Mouse (Mus musculus): ENCODE measurements around the gene Cpb2. TPM values are rescaled to one million over a fixed set of nuclear protein-coding genes. Genes with fewer than 3 reads are reported as not detected.

Gene Cpb2
- polyA plus RNA-seq, 1 experiment from 2014 or later: 44.2 TPM

DNA sequence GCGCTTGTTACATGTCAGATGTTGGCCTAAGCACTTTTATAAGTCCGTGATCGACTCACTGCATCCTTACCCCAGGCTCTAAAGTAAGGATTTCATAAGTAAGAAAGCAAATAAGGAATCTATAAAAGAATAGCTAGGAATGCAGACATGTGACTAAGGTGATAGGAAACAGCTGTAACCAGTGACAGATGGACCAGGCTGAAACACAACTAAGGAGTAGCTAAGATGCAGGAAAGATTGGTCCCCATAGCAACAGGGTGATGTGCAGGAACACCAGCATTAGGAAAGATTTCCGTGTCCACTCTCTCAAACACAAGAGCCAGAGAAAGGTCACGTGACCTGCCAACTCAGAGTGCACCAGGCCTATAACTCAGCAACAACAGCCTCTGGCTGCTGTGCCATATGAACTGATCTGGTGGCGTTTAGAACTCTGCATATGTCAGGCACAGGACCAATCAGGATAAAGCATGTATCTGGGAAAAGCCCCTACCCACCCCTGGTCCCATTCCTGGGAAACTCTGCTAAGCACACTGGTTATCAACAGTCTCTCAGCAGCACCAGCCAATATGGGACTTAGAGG is 33.4 kb upstream of the Cpb2 start:
- H3K4me3 ChIP-seq (ENCODE audit: low read depth, low read length): no peak overlapping the region
- no peak for ATAC-seq (replicated peaks; ENCODE audit: low FRiP score)
- H3K9me3 ChIP-seq (ENCODE audit: control insufficient read depth, low read length): no peaks in the 10 kb centered on the region
- H3K4me1 ChIP-seq (replicated peaks; ENCODE audit: control insufficient read depth, insufficient read depth, low read length): no peaks in the 10 kb centered on the region
- no peak overlapping the region for H3K27ac ChIP-seq (ENCODE audit: low read depth, low read length)
- H3K9ac ChIP-seq (ENCODE audit: low read depth, low read length): no peak overlapping the region
- no peak overlapping the region for H3K4me2 ChIP-seq
- H3K27me3 ChIP-seq (replicated peaks; ENCODE audit: control insufficient read depth, insufficient read depth, low read length): no peaks in the 10 kb centered on the region
- WGBS: 76% methylated on average over 6 of the region's 6 CpGs
- DNase-seq (ENCODE audit: low spot score): no peak
- H3K36me3 ChIP-seq (ENCODE audit: control insufficient read depth, insufficient read depth, low read length): no peaks in the 10 kb centered on the region

DNA sequence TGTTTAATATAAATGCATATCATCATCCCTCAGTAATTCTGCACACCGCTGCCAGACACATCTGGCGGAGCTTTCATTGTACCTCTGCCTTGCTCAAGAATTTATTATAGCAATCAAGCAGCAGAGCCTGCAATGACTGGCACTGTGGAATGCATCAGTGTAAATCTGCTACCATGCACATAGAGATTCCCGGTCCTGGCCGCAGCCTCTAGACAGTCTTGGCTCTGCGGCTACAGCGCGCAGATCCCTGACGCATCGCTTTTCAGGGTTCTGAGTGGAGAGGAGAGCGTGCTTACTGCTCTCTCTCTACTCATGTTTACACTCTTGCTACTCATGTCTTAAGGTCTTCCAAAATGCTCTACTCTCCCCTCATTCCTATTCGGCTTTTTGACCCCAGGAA is 28.3 kb upstream of the Cpb2 start:
- Histone ChIP-seq H3K9me3 (ENCODE audit: control insufficient read depth, low read length) (no peaks in the 10 kb centered on the region), H3K36me3 (ENCODE audit: control insufficient read depth, insufficient read depth, low read length) (no peaks in the 10 kb centered on the region), H3K27me3 (replicated peaks; ENCODE audit: control insufficient read depth, insufficient read depth, low read length) (no peaks in the 10 kb centered on the region), H3K27ac (ENCODE audit: low read depth, low read length) (no peak overlapping the region), H3K4me1 (replicated peaks; ENCODE audit: control insufficient read depth, insufficient read depth, low read length) (no peaks in the 10 kb centered on the region), H3K9ac (ENCODE audit: low read depth, low read length) (no peak overlapping the region), H3K4me3 (ENCODE audit: low read depth, low read length) (no peak overlapping the region), H3K4me2 (no peak overlapping the region)
- ATAC-seq (replicated peaks; ENCODE audit: low FRiP score) (no peak), DNase-seq (ENCODE audit: low spot score) (no peak)
- WGBS: 87% methylated on average over 11 of the region's 11 CpGs

DNA sequence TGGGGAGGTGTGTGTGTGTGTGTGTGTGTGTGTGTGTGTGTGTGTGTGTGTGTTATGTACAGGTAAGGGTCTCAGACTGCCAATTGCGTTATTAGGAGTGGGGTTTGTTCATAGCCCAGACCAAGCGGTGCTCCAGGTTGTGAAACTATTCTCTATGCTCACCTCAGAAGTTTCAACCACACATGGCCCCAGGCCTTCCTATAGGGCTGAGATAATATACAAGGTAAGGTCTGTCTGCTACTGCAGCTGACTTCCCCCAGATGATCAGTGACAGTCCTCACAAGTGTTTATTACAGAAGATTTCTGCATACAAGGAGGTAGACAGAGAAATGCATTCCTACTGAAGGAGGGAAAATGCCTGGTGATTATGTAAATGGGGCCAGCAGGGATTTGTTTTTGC is 23.2 kb upstream of the Cpb2 start:
- no peaks in the 10 kb centered on the region for H3K9me3 ChIP-seq (ENCODE audit: control insufficient read depth, low read length)
- H3K4me1 ChIP-seq (replicated peaks; ENCODE audit: control insufficient read depth, insufficient read depth, low read length): 0 out of 2 replicates have a peak, but pooled peaks cover 2% of the 10 kb centered on the region
- H3K4me3 ChIP-seq (ENCODE audit: low read depth, low read length): no peak overlapping the region
- H3K36me3 ChIP-seq (ENCODE audit: control insufficient read depth, insufficient read depth, low read length): no peaks in the 10 kb centered on the region
- H3K9ac ChIP-seq (ENCODE audit: low read depth, low read length): no peak overlapping the region
- no peak for DNase-seq (ENCODE audit: low spot score)
- H3K4me2 ChIP-seq: no peak overlapping the region
- no peaks in the 10 kb centered on the region for H3K27me3 ChIP-seq (replicated peaks; ENCODE audit: control insufficient read depth, insufficient read depth, low read length)
- ATAC-seq (replicated peaks; ENCODE audit: low FRiP score): no peak
- WGBS: 86% methylated on average over 2 of the region's 2 CpGs
- no peak overlapping the region for H3K27ac ChIP-seq (ENCODE audit: low read depth, low read length)

DNA sequence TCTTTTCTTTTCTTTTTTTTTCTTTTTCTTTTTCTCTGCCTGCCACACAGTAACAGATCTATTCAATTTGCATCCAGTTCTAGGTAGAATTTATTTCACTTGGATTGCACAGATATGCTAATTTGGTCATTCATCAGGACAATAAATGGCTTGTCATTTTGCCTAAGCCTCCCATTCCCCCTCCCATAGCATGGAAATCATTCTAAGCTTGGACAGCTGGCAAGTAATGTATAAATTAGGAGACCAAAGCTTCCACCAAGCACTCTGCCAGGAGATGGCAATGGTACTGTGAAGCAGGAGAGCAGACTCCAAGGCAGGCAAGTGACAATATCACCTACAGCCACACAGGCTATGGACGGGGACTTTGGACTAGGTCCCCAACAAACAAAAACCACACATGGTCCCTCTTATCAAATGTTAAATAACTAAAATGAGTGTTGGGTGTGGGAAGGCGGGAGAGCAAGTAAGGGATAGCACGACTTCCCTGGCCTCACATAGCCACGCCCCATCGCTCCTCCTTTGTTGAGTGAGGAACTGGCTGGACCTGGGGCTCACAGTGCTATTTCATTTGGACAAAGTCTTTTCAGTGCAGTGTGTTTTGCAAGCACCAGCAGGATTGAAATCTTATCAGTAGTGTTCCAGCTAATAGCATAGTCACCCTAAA is 22.7 kb upstream of the Cpb2 start:
- Histone ChIP-seq H3K27ac (ENCODE audit: low read depth, low read length) (no peak overlapping the region), H3K9me3 (ENCODE audit: control insufficient read depth, low read length) (no peaks in the 10 kb centered on the region), H3K27me3 (replicated peaks; ENCODE audit: control insufficient read depth, insufficient read depth, low read length) (no peaks in the 10 kb centered on the region), H3K9ac (ENCODE audit: low read depth, low read length) (no peak overlapping the region), H3K4me1 (replicated peaks; ENCODE audit: control insufficient read depth, insufficient read depth, low read length) (0 out of 2 replicates have a peak, but pooled peaks cover 2% of the 10 kb centered on the region), H3K4me2 (no peak overlapping the region), H3K4me3 (ENCODE audit: low read depth, low read length) (no peak overlapping the region), H3K36me3 (ENCODE audit: control insufficient read depth, insufficient read depth, low read length) (no peaks in the 10 kb centered on the region)
- WGBS: 77% methylated on average over 5 of the region's 5 CpGs
- DNase-seq (ENCODE audit: low spot score) (no peak), ATAC-seq (replicated peaks; ENCODE audit: low FRiP score) (peak; percentile 26; the same call in 1 of the 2 replicates)

DNA sequence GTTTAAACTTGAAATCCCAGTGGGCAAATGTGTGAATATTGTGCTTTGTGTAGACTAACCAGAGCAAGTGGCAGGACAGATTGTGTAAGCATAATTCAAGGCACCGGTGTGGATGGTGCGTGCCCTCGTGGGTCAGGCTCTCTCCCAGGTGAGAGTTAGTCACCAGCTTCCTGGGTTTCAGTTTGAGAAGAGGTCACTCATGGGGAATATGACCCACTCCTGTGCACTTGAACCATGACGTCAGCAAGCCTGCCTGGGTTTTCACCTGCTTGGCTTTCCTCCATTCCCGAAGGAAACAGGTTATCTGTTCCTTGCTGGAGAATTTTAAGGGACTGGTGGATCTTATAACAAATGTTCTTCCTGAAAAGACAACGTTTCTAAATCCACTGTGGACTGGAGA is 19.7 kb upstream of the Cpb2 start:
- no peaks in the 10 kb centered on the region for H3K9me3 ChIP-seq (ENCODE audit: control insufficient read depth, low read length)
- H3K9ac ChIP-seq (ENCODE audit: low read depth, low read length): no peak overlapping the region
- no peak overlapping the region for H3K4me2 ChIP-seq
- H3K4me3 ChIP-seq (ENCODE audit: low read depth, low read length): no peak overlapping the region
- H3K4me1 ChIP-seq (replicated peaks; ENCODE audit: control insufficient read depth, insufficient read depth, low read length): 0 out of 2 replicates have a peak, but pooled peaks cover 2% of the 10 kb centered on the region
- DNase-seq (ENCODE audit: low spot score) (no peak), ATAC-seq (replicated peaks; ENCODE audit: low FRiP score) (no peak)
- H3K27ac ChIP-seq (ENCODE audit: low read depth, low read length): no peak overlapping the region
- no peaks in the 10 kb centered on the region for H3K36me3 ChIP-seq (ENCODE audit: control insufficient read depth, insufficient read depth, low read length)
- WGBS: 77% methylated on average over 6 of the region's 6 CpGs
- no peaks in the 10 kb centered on the region for H3K27me3 ChIP-seq (replicated peaks; ENCODE audit: control insufficient read depth, insufficient read depth, low read length)

DNA sequence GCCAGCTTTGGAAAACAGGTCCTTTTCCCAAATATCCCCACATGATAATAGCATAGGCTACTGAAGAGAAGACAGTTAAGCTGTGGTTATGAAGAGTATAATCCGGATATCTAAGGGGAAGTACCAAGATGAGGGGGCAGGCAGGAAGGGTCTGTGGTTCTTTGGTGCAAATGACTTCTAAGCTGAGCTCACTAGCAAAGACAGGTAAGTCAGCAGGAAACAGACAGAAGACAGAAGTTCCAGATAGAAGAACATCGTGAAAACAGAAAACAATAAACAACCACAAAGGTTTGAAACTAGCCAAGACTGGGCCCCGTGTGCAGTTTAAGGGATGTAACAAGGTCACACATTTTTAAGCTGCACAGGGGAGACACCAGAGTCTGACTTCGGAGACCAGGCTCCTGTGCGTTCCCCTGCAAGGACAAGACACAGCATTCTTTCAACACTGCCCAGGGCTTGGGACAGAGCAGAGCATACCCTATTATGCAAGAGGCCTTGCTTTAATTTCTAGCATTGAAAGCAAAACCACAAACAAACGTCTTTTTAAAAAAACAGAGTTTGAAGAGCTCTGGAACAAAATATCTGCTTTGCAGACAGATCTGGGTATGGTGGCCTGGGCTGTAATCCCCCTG is 14.5 kb upstream of the Cpb2 start:
- 49% methylated on average over 6 of the region's 6 CpGs for WGBS
- no peak overlapping the region for H3K4me3 ChIP-seq (ENCODE audit: low read depth, low read length)

DNA sequence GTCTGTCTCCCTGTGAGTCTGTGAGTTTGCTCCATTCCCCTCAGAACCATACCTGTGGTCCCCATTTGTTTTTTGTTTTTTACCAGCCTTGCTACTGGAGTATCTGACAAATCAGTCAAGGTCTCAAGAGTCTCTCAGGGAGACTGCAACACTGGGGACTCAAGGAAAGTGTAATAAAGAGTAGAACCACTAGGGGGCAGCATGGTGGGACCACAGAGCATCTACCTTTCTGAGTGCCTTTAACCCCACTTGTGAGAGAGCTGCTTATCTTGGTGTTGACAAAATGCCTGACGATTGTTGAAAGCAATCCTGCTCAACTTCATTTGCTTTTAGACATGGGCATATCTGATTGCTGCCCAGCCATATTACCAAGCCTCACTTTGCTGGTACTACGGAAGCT is 12.3 kb upstream of the Cpb2 start:
- ATAC-seq (replicated peaks; ENCODE audit: low FRiP score): no peak

More for the DNA sequence above, 14.5 kb upstream of the Cpb2 start:
- DNase-seq (ENCODE audit: low spot score): no peak
- Histone ChIP-seq H3K4me1 (replicated peaks; ENCODE audit: control insufficient read depth, insufficient read depth, low read length) (no peaks in the 10 kb centered on the region), H3K27ac (ENCODE audit: low read depth, low read length) (no peak overlapping the region), H3K4me2 (no peak overlapping the region), H3K9ac (ENCODE audit: low read depth, low read length) (no peak overlapping the region), H3K9me3 (ENCODE audit: control insufficient read depth, low read length) (no peaks in the 10 kb centered on the region), H3K27me3 (replicated peaks; ENCODE audit: control insufficient read depth, insufficient read depth, low read length) (no peaks in the 10 kb centered on the region), H3K36me3 (ENCODE audit: control insufficient read depth, insufficient read depth, low read length) (no peaks in the 10 kb centered on the region)
- no peak for ATAC-seq (replicated peaks; ENCODE audit: low FRiP score)

DNA sequence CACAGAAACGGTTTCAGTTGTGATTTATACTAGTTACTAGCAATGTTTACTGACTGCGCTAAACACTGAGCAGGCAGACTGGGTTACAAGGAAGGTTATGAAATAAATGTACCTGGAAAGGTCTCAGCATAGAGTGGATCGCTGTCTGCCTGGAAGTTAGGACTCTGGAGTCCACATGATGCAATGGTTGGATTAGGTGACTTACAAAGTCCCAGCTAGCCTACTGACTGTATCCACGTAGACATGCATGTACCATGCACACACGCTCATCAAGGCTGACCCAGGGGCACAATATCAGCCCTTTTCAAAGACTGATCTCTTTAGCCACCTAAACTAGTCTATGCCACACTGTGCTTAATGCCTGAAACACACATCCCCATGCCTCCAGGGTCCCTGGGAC is 9.0 kb upstream of the Cpb2 start:
- DNase-seq (ENCODE audit: low spot score) (no peak), ATAC-seq (replicated peaks; ENCODE audit: low FRiP score) (no peak)
- 81% methylated on average over 5 of the region's 5 CpGs for WGBS
- no peak overlapping the region for H3K4me3 ChIP-seq (ENCODE audit: low read depth, low read length)
- H3K27ac ChIP-seq (ENCODE audit: low read depth, low read length): no peak overlapping the region
- H3K27me3 ChIP-seq (replicated peaks; ENCODE audit: control insufficient read depth, insufficient read depth, low read length): no peaks in the 10 kb centered on the region
- H3K36me3 ChIP-seq (ENCODE audit: control insufficient read depth, insufficient read depth, low read length): no peaks in the 10 kb centered on the region
- no peaks in the 10 kb centered on the region; the same call in 1 of the 2 replicates for H3K4me1 ChIP-seq (replicated peaks; ENCODE audit: control insufficient read depth, insufficient read depth, low read length)
- H3K9me3 ChIP-seq (ENCODE audit: control insufficient read depth, low read length): no peaks in the 10 kb centered on the region
- H3K9ac ChIP-seq (ENCODE audit: low read depth, low read length): no peak overlapping the region
- H3K4me2 ChIP-seq: no peak overlapping the region

More for the DNA sequence above, 12.3 kb upstream of the Cpb2 start:
- Histone ChIP-seq H3K4me2 (no peak overlapping the region), H3K27ac (ENCODE audit: low read depth, low read length) (no peak overlapping the region), H3K9ac (ENCODE audit: low read depth, low read length) (no peak overlapping the region), H3K9me3 (ENCODE audit: control insufficient read depth, low read length) (no peaks in the 10 kb centered on the region), H3K36me3 (ENCODE audit: control insufficient read depth, insufficient read depth, low read length) (no peaks in the 10 kb centered on the region), H3K4me3 (ENCODE audit: low read depth, low read length) (no peak overlapping the region), H3K4me1 (replicated peaks; ENCODE audit: control insufficient read depth, insufficient read depth, low read length) (no peaks in the 10 kb centered on the region), H3K27me3 (replicated peaks; ENCODE audit: control insufficient read depth, insufficient read depth, low read length) (no peaks in the 10 kb centered on the region)
- WGBS: 47% methylated on average over 2 of the region's 2 CpGs
- DNase-seq (ENCODE audit: low spot score): no peak

DNA sequence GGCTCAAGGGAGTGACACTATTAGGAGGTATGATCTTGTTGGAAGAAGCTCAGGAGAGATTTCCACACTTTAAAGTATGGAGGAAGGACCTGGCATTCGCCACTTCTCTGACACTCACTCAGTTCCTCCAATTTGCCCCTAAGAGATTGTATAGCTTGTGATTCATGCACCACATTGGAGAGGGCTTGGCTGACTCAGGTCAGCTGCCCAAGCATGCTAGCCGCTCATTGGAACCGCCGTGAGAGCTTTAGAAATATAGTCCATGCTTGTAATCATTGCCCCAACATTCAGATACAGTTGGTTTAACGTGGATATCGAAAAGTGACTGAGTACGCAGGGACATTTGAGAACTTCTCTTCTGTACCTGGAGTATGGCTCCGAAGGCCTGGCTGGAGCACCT is 6.5 kb upstream of the Cpb2 start:
- no peaks in the 10 kb centered on the region for H3K36me3 ChIP-seq (ENCODE audit: control insufficient read depth, insufficient read depth, low read length)
- no peak overlapping the region for H3K4me2 ChIP-seq
- no peak overlapping the region for H3K9ac ChIP-seq (ENCODE audit: low read depth, low read length)
- no peak for ATAC-seq (replicated peaks; ENCODE audit: low FRiP score)
- H3K4me1 ChIP-seq (replicated peaks; ENCODE audit: control insufficient read depth, insufficient read depth, low read length): no peaks in the 10 kb centered on the region; the same call in 1 of the 2 replicates
- no peak overlapping the region for H3K4me3 ChIP-seq (ENCODE audit: low read depth, low read length)
- no peaks in the 10 kb centered on the region for H3K9me3 ChIP-seq (ENCODE audit: control insufficient read depth, low read length)
- no peaks in the 10 kb centered on the region for H3K27me3 ChIP-seq (replicated peaks; ENCODE audit: control insufficient read depth, insufficient read depth, low read length)
- 88% methylated on average over 8 of the region's 8 CpGs for WGBS
- no peak overlapping the region for H3K27ac ChIP-seq (ENCODE audit: low read depth, low read length)
- no peak for DNase-seq (ENCODE audit: low spot score)
